Comparison of ENCODE assay signal across 26 mouse cellular contexts in the genomic region with DNA sequence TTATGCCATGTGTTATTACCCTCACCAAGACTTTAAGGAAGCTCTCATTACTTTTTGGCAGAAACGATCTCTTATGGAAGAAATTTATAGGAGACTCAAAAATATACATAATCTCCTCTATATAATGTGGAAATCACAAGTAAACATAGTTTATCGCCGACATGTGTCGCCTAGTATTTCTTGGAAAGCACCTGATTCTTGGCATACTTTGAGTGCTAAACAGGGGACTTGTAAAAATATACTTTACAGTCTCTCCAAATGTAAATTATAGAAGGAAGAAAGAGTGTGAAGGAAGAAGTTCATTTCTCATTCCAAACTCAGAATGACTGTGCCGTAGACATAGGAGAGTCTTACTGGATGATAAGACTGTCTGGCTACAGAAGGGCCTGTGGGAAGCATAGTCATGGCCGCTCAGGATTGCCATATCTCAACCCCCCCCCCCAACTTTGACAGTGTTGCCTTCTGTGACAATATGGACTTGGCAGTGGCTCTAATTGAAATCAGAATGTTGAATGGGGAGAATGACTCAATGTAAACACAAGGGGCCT.
A peak's percentile ranks its signal among the peaks of the same experiment; 100 is the strongest.
DNase-seq lines count a peak whose midpoint lies in the region; ATAC-seq lines count a peak whose summit lies in the region.
"Had no signal": no experiment of that assay in that cellular context is flagged by ENCODE, and none has a peak within 500 bp of the region (broad histone marks: within the 10 kb centered on the region; RNA-seq: fewer than 3 reads in every experiment).

No protein-coding gene starts in this region.

- no peak overlapping the region for H3K27ac ChIP-seq in forebrain, embryonic 16.5 days (ENCODE audit: low read length)
- no peak overlapping the region for H3K27ac ChIP-seq in forebrain, embryonic 12.5 days
- H3K27ac ChIP-seq in heart, embryonic 16.5 days (ENCODE audit: low read length), result peak overlapping the region; percentile 82
- no peak overlapping the region for H3K27ac ChIP-seq in midbrain, embryonic 11.5 days (ENCODE audit: low read depth, low read length)
- no peak overlapping the region for H3K27ac ChIP-seq in midbrain, embryonic 15.5 days
- no peak overlapping the region for H3K27ac ChIP-seq in limb, embryonic 10.5 days
- H3K27ac ChIP-seq: embryonic facial prominence, embryonic 10.5 days; embryonic facial prominence, embryonic 15.5 days; kidney, embryonic 15.5 days; liver, embryonic 12.5 days; midbrain, embryonic 10.5 days; neural tube, embryonic 12.5 days; stomach, postnatal 0 days had no signal

- no peak overlapping the region for H3K4me2 ChIP-seq in forebrain, embryonic 16.5 days (ENCODE audit: low read length)
- H3K4me2 ChIP-seq in forebrain, embryonic 12.5 days, result no peak overlapping the region
- no peak overlapping the region for H3K4me2 ChIP-seq in heart, embryonic 16.5 days (ENCODE audit: low read depth, low read length)
- no peak overlapping the region for H3K4me2 ChIP-seq in midbrain, embryonic 11.5 days
- no peak overlapping the region for H3K4me2 ChIP-seq in midbrain, embryonic 15.5 days
- H3K4me2 ChIP-seq: embryonic facial prominence, embryonic 15.5 days; kidney, embryonic 15.5 days; liver, embryonic 12.5 days; neural tube, embryonic 12.5 days had no signal

- 0 out of 2 replicates have a peak, but pooled peaks cover 2% of the 10 kb centered on the region for H3K4me1 ChIP-seq in forebrain, embryonic 16.5 days (replicated peaks; ENCODE audit: control insufficient read depth, insufficient read depth, low read length)
- H3K4me1 ChIP-seq in forebrain, embryonic 12.5 days, result no peaks in the 10 kb centered on the region
- H3K4me1 ChIP-seq in heart, embryonic 16.5 days (ENCODE audit: control insufficient read depth, insufficient read depth, low read length), result peaks cover 20% of the 10 kb centered on the region
- no peaks in the 10 kb centered on the region for H3K4me1 ChIP-seq in midbrain, embryonic 11.5 days (ENCODE audit: control insufficient read depth, insufficient read depth, low read length)
- no peaks in the 10 kb centered on the region for H3K4me1 ChIP-seq in midbrain, embryonic 15.5 days
- no peaks in the 10 kb centered on the region for H3K4me1 ChIP-seq in limb, embryonic 10.5 days
- H3K4me1 ChIP-seq: embryonic facial prominence, embryonic 10.5 days; embryonic facial prominence, embryonic 15.5 days; kidney, embryonic 15.5 days; liver, embryonic 12.5 days; midbrain, embryonic 10.5 days; neural tube, embryonic 12.5 days had no signal

- no peaks in the 10 kb centered on the region for H3K9me3 ChIP-seq in forebrain, embryonic 16.5 days (ENCODE audit: control insufficient read depth, low read length)
- 0 out of 2 replicates have a peak, but pooled peaks cover 3% of the 10 kb centered on the region for H3K9me3 ChIP-seq in forebrain, embryonic 12.5 days
- H3K9me3 ChIP-seq in heart, embryonic 16.5 days (replicated peaks; ENCODE audit: control insufficient read depth, low read length), result no peaks in the 10 kb centered on the region
- H3K9me3 ChIP-seq in midbrain, embryonic 11.5 days (ENCODE audit: control insufficient read depth, low read length), result no peaks in the 10 kb centered on the region
- no peaks in the 10 kb centered on the region for H3K9me3 ChIP-seq in midbrain, embryonic 15.5 days
- H3K9me3 ChIP-seq in limb, embryonic 10.5 days (replicated peaks), result no peaks in the 10 kb centered on the region
- H3K9me3 ChIP-seq: embryonic facial prominence, embryonic 10.5 days; embryonic facial prominence, embryonic 15.5 days; kidney, embryonic 15.5 days; liver, embryonic 12.5 days; midbrain, embryonic 10.5 days; neural tube, embryonic 12.5 days had no signal

- no peaks in the 10 kb centered on the region for H3K36me3 ChIP-seq in forebrain, embryonic 16.5 days (ENCODE audit: control insufficient read depth, insufficient read depth)
- no peaks in the 10 kb centered on the region for H3K36me3 ChIP-seq in forebrain, embryonic 12.5 days (replicated peaks)
- H3K36me3 ChIP-seq in heart, embryonic 16.5 days (ENCODE audit: control insufficient read depth, insufficient read depth), result no peaks in the 10 kb centered on the region
- no peaks in the 10 kb centered on the region for H3K36me3 ChIP-seq in midbrain, embryonic 11.5 days (ENCODE audit: control insufficient read depth, insufficient read depth, low read length)
- no peaks in the 10 kb centered on the region for H3K36me3 ChIP-seq in midbrain, embryonic 15.5 days (replicated peaks)
- no peaks in the 10 kb centered on the region for H3K36me3 ChIP-seq in limb, embryonic 10.5 days
- H3K36me3 ChIP-seq: embryonic facial prominence, embryonic 10.5 days; embryonic facial prominence, embryonic 15.5 days; kidney, embryonic 15.5 days; liver, embryonic 12.5 days; midbrain, embryonic 10.5 days; neural tube, embryonic 12.5 days had no signal

- ATAC-seq in forebrain, embryonic 16.5 days, result peak; percentile 61
- no peak for ATAC-seq in forebrain, embryonic 12.5 days (ENCODE audit: low FRiP score)
- ATAC-seq in heart, embryonic 16.5 days (replicated peaks; ENCODE audit: extremely low read depth, insufficient read depth, low FRiP score), result no peak
- ATAC-seq in midbrain, embryonic 11.5 days (ENCODE audit: low FRiP score), result no peak
- no peak for ATAC-seq in midbrain, embryonic 15.5 days (replicated peaks)
- ATAC-seq: hindbrain, embryonic 16.5 days; liver, embryonic 12.5 days; liver, postnatal 0 days had no signal

- no peak for DNase-seq in heart, adult 9 months (ENCODE audit: low spot score in 2 of 2)
- peak; percentile 37 for DNase-seq in midbrain, embryonic 11.5 days (ENCODE audit: low spot score, missing footprints)
- DNase-seq in limb, embryonic 10.5 days (ENCODE audit: low spot score), result no peak
- DNase-seq: adrenal gland, postnatal 25 days; cerebellum, adult 8-10 months; cerebellum, postnatal 25 days; heart, postnatal 14 days; kidney, adult 18-20 months; kidney, postnatal 25 days; liver, postnatal 0 days; right cerebral cortex, postnatal 4 days; thymus, adult 18-20 months; thymus, postnatal 25 days had no signal

- H3K27me3 ChIP-seq in forebrain, embryonic 16.5 days (replicated peaks; ENCODE audit: control insufficient read depth, insufficient read depth, low read length), result no peaks in the 10 kb centered on the region
- H3K27me3 ChIP-seq in forebrain, embryonic 12.5 days, result no peaks in the 10 kb centered on the region
- no peaks in the 10 kb centered on the region for H3K27me3 ChIP-seq in heart, embryonic 16.5 days (ENCODE audit: control insufficient read depth, insufficient read depth, low read length)
- no peaks in the 10 kb centered on the region for H3K27me3 ChIP-seq in midbrain, embryonic 11.5 days (ENCODE audit: control insufficient read depth, insufficient read depth, low read length)
- no peaks in the 10 kb centered on the region for H3K27me3 ChIP-seq in midbrain, embryonic 15.5 days (replicated peaks)
- H3K27me3 ChIP-seq in limb, embryonic 10.5 days (ENCODE audit: low read depth, poor library complexity, severe bottlenecking), result no peaks in the 10 kb centered on the region
- H3K27me3 ChIP-seq: embryonic facial prominence, embryonic 15.5 days; kidney, embryonic 15.5 days; liver, embryonic 12.5 days; neural tube, embryonic 12.5 days had no signal

- H3K4me3 ChIP-seq in forebrain, embryonic 16.5 days (replicated peaks; ENCODE audit: low read length), result no peak overlapping the region
- H3K4me3 ChIP-seq in forebrain, embryonic 12.5 days (replicated peaks), result no peak overlapping the region
- H3K4me3 ChIP-seq in heart, embryonic 16.5 days (ENCODE audit: low read length), result no peak overlapping the region
- H3K4me3 ChIP-seq in midbrain, embryonic 11.5 days (ENCODE audit: low read depth, low read length), result no peak overlapping the region
- no peak overlapping the region for H3K4me3 ChIP-seq in midbrain, embryonic 15.5 days
- H3K4me3 ChIP-seq in limb, embryonic 10.5 days, result no peak overlapping the region
- H3K4me3 ChIP-seq: embryonic facial prominence, embryonic 10.5 days; embryonic facial prominence, embryonic 15.5 days; kidney, embryonic 15.5 days; liver, embryonic 12.5 days; midbrain, embryonic 10.5 days; myocyte; neural tube, embryonic 12.5 days had no signal

- WGBS in forebrain, embryonic 16.5 days, result 75% methylated on average over 6 of the region's 6 CpGs
- WGBS in forebrain, embryonic 12.5 days, result 89% methylated on average over 6 of the region's 6 CpGs
- 78% methylated on average over 6 of the region's 6 CpGs for WGBS in heart, embryonic 16.5 days
- WGBS in midbrain, embryonic 11.5 days, result 94% methylated on average over 6 of the region's 6 CpGs
- 91% methylated on average over 6 of the region's 6 CpGs for WGBS in midbrain, embryonic 15.5 days
- WGBS in limb, embryonic 10.5 days, result 92% methylated on average over 6 of the region's 6 CpGs

- H3K9ac ChIP-seq in forebrain, embryonic 16.5 days (replicated peaks; ENCODE audit: low read depth, low read length), result no peak overlapping the region
- H3K9ac ChIP-seq in forebrain, embryonic 12.5 days, result no peak overlapping the region
- no peak overlapping the region for H3K9ac ChIP-seq in heart, embryonic 16.5 days (ENCODE audit: low read length)
- H3K9ac ChIP-seq in midbrain, embryonic 11.5 days (ENCODE audit: low read length), result no peak overlapping the region
- H3K9ac ChIP-seq in midbrain, embryonic 15.5 days, result no peak overlapping the region
- H3K9ac ChIP-seq: embryonic facial prominence, embryonic 15.5 days; kidney, embryonic 15.5 days; liver, embryonic 12.5 days; liver, postnatal 0 days; neural tube, embryonic 12.5 days had no signal
